Mouse (Mus musculus): ENCODE measurements around the gene Gfpt1.

DNA sequence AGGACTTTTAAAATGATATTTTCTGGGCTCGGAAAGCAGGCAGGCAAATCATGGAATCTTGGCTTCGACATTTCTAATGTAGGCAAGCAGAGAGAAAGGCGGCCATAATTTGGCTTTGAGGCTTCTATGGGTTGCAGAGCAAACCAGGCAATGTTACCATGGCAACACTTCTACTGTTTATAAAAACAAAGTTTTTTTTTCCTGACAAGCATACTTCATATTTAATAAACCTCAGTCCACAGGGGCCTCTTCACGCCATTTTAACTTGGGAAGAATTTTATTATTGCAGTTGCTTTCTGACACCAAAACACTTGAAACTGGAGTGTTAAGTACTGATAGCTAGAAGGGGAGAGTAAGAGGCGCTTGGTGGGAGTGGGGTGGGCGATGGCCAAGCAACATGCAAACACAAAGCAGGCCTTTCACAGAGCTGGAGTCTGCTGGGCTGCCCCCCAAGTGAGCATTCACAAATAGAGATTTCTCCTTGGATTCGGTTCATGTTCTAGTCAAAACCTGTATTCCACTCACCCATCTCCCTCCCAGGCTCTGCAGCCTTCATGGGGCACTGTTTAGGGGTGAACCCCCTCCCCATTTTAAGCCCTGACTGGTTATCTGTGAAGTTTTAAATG, 57.1 kb downstream of the Gfpt1 start:
- TF ChIP-seq CTCF (IDR thresholded peaks at IDR 0.05; ENCODE audit: extremely low read depth, insufficient read depth, insufficient read length, insufficient replicate concordance) (no peak), POLR2A (IDR thresholded peaks at IDR 0.05; ENCODE audit: low read depth, low read length) (no peak)

Data from spleen, adult 2 months (tissue).